Mouse (Mus musculus) bone marrow macrophage, adult 2 months (primary cell): Measurements from ENCODE around the gene Me3. TPM values are rescaled to one million over a fixed set of nuclear protein-coding genes. Genes with fewer than 3 reads are reported as not detected.

Experiments
- H3K27ac ChIP-seq: 2 replicates; pipeline ENCODE4 v1.5.1; 2012; ENCODE audit warnings: low read depth, low read length; ENCODE audit not compliant: insufficient read depth
- H3K4me1 ChIP-seq: 2 replicates; pipeline ENCODE4 v1.6.1; 2012; ENCODE audit warnings: low read length; ENCODE audit not compliant: control insufficient read depth, insufficient read depth
- H3K4me3 ChIP-seq: 2 replicates; pipeline ENCODE4 v1.5.1; 2012; ENCODE audit warnings: mild to moderate bottlenecking, low read length, moderate library complexity; ENCODE audit not compliant: insufficient read depth
- CTCF ChIP-seq: IDR thresholded peaks from 2 replicates; pipeline ENCODE4 v1.5.1; 2012; ENCODE audit warnings: low read depth, mild to moderate bottlenecking, low read length, moderate library complexity
- POLR2A ChIP-seq: IDR thresholded peaks from 2 replicates; pipeline ENCODE4 v1.6.1; 2012; ENCODE audit warnings: mild to moderate bottlenecking, low read depth, low read length, borderline replicate concordance
- polyA plus RNA-seq: library from polyadenylated mRNA; stranded (reverse); fragments of >200 nt; gene quantifications from 2 replicates; pipeline ENCODE4 v1.2.4, GENCODE M21; 2012; ENCODE audit not compliant: missing spikeins, insufficient read depth, insufficient read length

The Me3 gene
- polyA plus RNA-seq, 1 experiment = not detected

- TF ChIP-seq CTCF (no peak), POLR2A (no peak)
- no peak overlapping the region for H3K4me3 ChIP-seq
- H3K27ac ChIP-seq = no peak overlapping the region
Measured at GRCm38 (mm10) chr7:89773352-89773921, 141.2 kb downstream of the Me3 start.

GRCm38 (mm10) chr7:89773926-89774325 lies 141.7 kb downstream of the Me3 start:
- Histone ChIP-seq H3K27ac (no peak overlapping the region), H3K4me3 (no peak overlapping the region), H3K4me1 (no peaks in the 10 kb centered on the region)
- no peak for TF ChIP-seq POLR2A
- TF ChIP-seq CTCF = no peak

More at GRCm38 (mm10) chr7:89773352-89773921, 141.2 kb downstream of the Me3 start:
- H3K4me1 ChIP-seq = no peaks in the 10 kb centered on the region

GRCm38 (mm10) chr7:89775848-89776247 lies 143.7 kb downstream of the Me3 start:
- no peak overlapping the region for H3K27ac ChIP-seq
- no peaks in the 10 kb centered on the region for H3K4me1 ChIP-seq
- H3K4me3 ChIP-seq = no peak overlapping the region
- TF ChIP-seq POLR2A (no peak), CTCF (no peak)

GRCm38 (mm10) chr7:89781391-89781790 lies 149.2 kb downstream of the Me3 start:
- H3K4me3 ChIP-seq = no peak overlapping the region
- no peak for TF ChIP-seq POLR2A
- TF ChIP-seq CTCF = no peak
- H3K27ac ChIP-seq = no peak overlapping the region
- no peaks in the 10 kb centered on the region for H3K4me1 ChIP-seq

- no peak overlapping the region for H3K4me3 ChIP-seq
- H3K4me1 ChIP-seq = no peaks in the 10 kb centered on the region
- no peak overlapping the region for H3K27ac ChIP-seq
- TF ChIP-seq CTCF (no peak), POLR2A (no peak)
Measured at GRCm38 (mm10) chr7:89787735-89788134, 155.5 kb downstream of the Me3 start.

- Histone ChIP-seq H3K4me3 (no peak overlapping the region), H3K4me1 (no peaks in the 10 kb centered on the region), H3K27ac (no peak overlapping the region)
- TF ChIP-seq POLR2A = no peak
- TF ChIP-seq CTCF = no peak
Measured at GRCm38 (mm10) chr7:89792576-89792975, 160.4 kb downstream of the Me3 start.

- no peak for TF ChIP-seq CTCF
- no peak for TF ChIP-seq POLR2A
- H3K4me1 ChIP-seq = no peaks in the 10 kb centered on the region
- H3K4me3 ChIP-seq = no peak overlapping the region
- no peak overlapping the region for H3K27ac ChIP-seq
Measured at GRCm38 (mm10) chr7:89795366-89795765, 163.2 kb downstream of the Me3 start.

- Histone ChIP-seq H3K4me3 (no peak overlapping the region), H3K4me1 (no peaks in the 10 kb centered on the region), H3K27ac (no peak overlapping the region)
- TF ChIP-seq POLR2A = no peak
- no peak for TF ChIP-seq CTCF
Measured at GRCm38 (mm10) chr7:89796351-89796801, 164.2 kb downstream of the Me3 start.

- Histone ChIP-seq H3K27ac (no peak overlapping the region), H3K4me3 (no peak overlapping the region), H3K4me1 (no peaks in the 10 kb centered on the region)
- TF ChIP-seq CTCF = no peak
- no peak for TF ChIP-seq POLR2A
Measured at GRCm38 (mm10) chr7:89798358-89799020, 166.3 kb downstream of the Me3 start.

- TF ChIP-seq CTCF (no peak), POLR2A (no peak)
- Histone ChIP-seq H3K27ac (no peak overlapping the region), H3K4me1 (no peaks in the 10 kb centered on the region), H3K4me3 (no peak overlapping the region)
Measured at GRCm38 (mm10) chr7:89802447-89802846, 170.3 kb downstream of the Me3 start.

- Histone ChIP-seq H3K27ac (no peak overlapping the region), H3K4me1 (no peaks in the 10 kb centered on the region), H3K4me3 (no peak overlapping the region)
- TF ChIP-seq CTCF (no peak), POLR2A (no peak)
Measured at GRCm38 (mm10) chr7:89803966-89804365, 171.8 kb downstream of the Me3 start.
